Mouse (Mus musculus) mouse trophoblast stem cell (cell line): ENCODE data around the gene Yy1.

ENCODE experiments used
- in situ Hi-C, 2 experiments: fragments of 300-500 bp; cut with MseI, MboI; formaldehyde crosslinking; loops; 2 replicates in 1 of 2; 3 replicates in 1 of 2; pipeline ENCODE4 v1.15.1; 2025

Gene Yy1

DNA sequence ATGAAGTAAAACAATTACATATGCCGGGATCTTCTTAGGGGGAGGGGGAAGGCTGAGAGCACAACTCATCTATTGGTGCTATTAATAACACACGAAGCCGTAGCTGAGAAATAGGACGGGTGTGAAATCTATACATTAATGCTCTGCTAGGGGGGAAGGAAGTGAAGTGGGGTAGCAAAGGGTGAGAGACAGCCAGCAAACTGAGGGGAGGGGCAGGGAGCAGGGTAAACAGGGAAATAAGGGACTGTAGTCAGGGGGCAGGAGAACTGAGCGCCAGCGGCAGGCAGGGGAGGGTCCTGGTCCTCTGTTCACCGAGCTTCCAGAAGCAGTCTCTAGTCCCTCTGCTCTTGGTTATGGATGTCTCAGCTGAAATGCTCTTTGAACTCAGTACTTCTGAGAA lies 25.9 kb upstream of the Yy1 start:
- in situ Hi-C loops: no loop called here

GRCm38 (mm10) chr12:108768196-108768854 lies 24.4 kb upstream of the Yy1 start:
- in situ Hi-C loops: no loop called here

- in situ Hi-C loops: no loop called here
Observed at GRCm38 (mm10) chr12:108780108-108780877, 12.5 kb upstream of the Yy1 start.

DNA sequence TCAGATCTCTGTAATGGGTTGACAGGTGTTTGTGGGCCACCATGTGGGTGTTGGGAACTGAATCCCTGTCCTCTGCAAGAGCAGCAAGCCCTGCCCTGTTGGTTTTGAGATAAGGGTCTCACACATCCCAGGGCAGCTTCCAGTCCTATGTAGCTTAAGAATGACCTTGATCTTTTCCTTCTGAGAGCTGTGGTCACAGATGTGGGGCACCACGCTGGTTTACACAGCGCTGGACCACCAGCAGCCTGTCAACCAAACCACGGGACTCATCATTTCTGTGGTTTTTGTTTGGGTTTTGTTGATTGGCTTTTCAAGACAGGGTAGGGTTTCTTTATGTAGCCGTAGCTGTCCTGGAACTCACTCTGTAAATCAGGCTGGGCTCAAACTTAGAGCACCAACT lies 7.6 kb upstream of the Yy1 start:
- in situ Hi-C loops: no loop called here

DNA sequence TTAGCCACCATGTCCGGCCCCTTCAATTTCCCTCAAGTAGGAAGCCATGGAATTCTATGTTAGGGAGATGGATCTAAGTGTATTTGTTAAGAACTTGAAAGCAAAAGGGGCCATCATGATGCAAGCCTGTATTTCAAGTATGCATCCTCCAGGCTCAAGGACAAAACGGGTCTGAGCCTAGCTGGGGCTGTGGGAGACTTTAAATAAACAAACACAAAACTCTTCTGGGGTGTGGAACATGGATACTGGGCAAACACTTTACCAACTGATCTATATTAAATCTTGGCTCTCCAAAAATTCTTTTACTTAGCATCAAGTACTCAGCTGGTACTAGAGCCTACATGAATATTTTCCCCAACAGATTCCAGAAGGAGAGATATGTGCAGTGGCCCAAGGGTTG lies 5.4 kb upstream of the Yy1 start:
- in situ Hi-C loops: no loop called here

DNA sequence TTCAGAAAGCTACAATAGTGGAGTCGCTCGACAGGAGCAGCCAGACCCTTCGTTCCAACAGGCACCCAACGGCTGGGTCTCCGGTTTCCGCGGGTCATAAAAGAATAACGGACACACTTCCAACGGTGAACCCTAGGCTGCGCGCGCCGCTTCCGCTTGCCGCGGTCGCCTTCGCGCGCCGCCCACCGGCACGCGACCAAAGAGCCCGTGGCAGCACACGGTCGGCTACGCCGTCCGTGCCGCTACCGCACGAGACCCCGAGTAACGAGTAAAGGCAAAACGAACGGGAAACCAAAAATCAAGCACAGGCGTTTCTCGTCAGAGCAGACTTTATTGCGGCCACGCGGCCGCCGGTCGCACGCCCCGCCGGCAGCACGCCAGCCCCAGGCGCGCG lies 624 bp upstream of the Yy1 start:
- in situ Hi-C loops: no loop called here

GRCm38 (mm10) chr12:108793453-108793941 lies 724 bp downstream of the Yy1 start:
- in situ Hi-C loops: no loop called here

- in situ Hi-C loops: no loop called here
Observed at GRCm38 (mm10) chr12:108794078-108794711, 1.4 kb downstream of the Yy1 start.

- in situ Hi-C loops: no loop called here
Observed at GRCm38 (mm10) chr12:108794979-108795537, 2.3 kb downstream of the Yy1 start.

- in situ Hi-C loops: no loop called here
Observed at GRCm38 (mm10) chr12:108801613-108802012, 8.8 kb downstream of the Yy1 start.

- in situ Hi-C loops: no loop called here
Observed at GRCm38 (mm10) chr12:108804388-108804787, 11.6 kb downstream of the Yy1 start.

- in situ Hi-C loops: no loop called here
Observed at GRCm38 (mm10) chr12:108808465-108808864, 15.7 kb downstream of the Yy1 start.

DNA sequence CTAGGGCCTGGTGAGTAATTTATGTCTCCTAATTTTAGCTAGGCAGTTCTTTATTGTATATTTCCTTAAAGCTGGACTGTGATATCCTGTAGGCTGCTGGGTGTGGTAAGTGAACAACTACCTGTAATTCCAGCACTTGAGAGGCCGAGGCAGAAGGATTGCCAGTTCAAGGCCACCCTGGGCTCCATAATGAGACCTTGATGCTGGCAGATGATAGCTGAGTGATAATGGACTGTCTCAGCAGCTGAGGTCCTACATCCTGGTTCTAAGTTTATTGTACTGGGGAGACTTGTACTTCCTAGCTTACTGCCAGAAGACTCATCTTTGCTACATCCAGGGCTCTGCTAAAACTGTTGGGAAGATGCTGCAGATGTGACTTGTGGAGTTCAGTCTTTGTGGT lies 17.0 kb downstream of the Yy1 start:
- in situ Hi-C loops: no loop called here

GRCm38 (mm10) chr12:108810309-108810708 lies 17.5 kb downstream of the Yy1 start:
- in situ Hi-C loops: no loop called here

- in situ Hi-C loops: no loop called here
Observed at GRCm38 (mm10) chr12:108811133-108811532, 18.4 kb downstream of the Yy1 start.

DNA sequence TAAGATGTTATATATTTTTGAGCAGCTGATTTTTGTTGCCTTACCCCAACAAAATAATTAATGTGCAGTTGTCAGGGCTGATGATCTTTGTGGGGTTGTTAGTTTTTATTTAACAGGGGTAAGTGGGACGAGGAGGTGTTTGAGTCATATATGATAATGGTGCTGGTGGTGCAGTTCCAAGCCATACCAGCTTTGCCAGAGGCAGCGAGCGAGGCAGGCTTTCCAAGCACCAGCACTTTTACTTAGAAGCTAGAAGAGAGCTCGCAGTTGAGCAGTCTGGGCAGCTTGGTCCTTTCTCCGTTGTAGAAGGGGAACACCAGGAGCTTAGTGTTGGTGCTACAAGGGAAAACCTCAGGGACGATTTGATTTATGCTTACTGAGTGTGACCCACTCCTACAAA lies 19.7 kb downstream of the Yy1 start:
- in situ Hi-C loops: no loop called here

- in situ Hi-C loops: no loop called here
Observed at GRCm38 (mm10) chr12:108814470-108814869, 21.7 kb downstream of the Yy1 start.

DNA sequence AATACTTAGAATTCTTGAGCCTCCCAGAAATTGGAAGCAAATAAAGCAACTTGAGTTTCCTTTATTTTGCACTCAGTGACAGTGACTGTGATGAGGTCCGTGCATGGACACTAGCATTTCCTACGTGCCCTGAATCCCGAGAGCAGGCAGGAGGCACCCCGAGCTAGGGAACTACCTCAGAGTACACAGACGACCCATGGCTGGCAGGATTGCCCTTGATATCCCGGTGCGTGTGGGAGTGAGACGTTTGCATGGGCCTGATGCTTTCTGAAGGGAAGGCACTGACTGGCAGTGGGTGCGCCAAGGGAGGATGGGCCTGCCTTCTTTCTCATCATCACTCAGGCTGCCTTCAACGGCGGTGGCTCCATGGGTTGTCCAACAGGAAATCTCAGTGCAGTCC lies 23.8 kb downstream of the Yy1 start:
- in situ Hi-C loops: no loop called here

DNA sequence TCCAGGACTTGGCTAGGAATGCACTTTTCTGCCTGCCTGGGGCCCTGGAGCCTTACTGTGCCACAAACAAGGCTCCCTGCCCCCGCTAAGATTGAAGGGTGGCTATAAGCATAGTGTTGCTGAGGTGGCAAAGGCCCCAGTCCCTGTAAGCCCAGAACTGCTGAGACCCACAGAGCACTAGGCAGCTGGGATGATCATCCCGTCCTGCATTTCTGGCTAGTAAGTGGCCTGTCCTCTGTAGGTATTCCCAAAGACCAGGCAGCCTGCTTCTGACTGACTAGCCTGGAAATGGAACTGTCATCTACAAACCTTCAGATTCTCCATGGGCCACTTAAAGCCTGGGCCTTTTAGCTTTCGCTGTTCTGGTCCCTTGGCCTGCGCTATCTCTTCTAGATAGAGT lies 27.7 kb downstream of the Yy1 start:
- in situ Hi-C loops: no loop called here

- in situ Hi-C loops: no loop called here
Observed at GRCm38 (mm10) chr12:108823036-108823435, 30.3 kb downstream of the Yy1 start.

GRCm38 (mm10) chr12:108824225-108824874 lies 31.6 kb downstream of the Yy1 start:
- in situ Hi-C loops: no loop called here
